Mouse (Mus musculus): ENCODE data around the gene 6330409D20Rik.

Gene 6330409D20Rik

DNA sequence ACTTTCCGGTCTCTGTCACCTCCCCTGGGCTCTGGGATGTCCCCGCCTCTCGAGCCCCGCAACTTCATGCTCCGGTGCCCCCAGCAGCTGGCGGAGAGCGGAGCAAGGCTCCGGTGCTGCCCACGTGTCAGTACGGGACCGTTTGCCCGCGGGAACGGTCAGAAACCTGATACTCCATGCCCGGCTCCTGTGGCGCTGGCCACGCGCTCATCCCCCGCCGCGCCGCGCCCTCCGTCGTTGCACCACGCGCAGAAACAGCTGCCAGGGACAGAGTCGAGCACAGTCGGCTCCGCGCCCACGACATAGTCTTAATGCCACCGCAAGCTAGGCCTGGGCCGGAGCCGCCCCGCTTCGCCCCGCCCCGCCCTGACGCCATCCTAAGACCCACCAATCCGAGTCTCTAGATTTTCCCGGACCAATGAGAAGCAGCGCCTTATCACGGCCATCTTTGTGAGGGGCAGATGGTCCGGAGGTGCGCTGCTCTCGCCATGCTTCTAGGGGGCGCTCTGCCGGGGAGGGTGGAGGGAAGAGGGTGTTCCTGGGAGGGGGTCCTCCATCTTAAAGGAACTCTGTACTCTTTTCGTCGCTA lies 46.9 kb downstream of the 6330409D20Rik start:
- DNase-seq = peak; percentile 96 to 98

DNA sequence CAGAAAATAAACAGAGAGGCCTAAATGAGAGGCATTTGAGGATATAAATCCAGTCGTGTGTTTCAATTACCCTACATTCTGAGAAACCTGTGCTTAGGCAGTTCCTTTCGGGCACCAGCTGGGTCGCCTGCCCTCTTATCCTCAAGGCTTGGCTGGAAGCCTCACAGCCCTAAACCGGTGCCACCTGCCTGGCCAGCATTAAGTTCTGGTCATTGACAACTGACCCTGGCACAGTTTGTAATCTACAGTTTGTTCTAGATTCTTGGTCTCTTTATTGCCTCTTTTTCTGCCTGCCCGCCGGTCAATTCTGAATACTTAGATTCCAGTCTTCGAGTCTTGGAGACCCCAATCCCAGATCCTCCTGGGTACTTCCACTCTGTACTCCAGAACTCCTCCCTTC lies 47.5 kb downstream of the 6330409D20Rik start:
- DNase-seq = peak; percentile 36 to 57

DNA sequence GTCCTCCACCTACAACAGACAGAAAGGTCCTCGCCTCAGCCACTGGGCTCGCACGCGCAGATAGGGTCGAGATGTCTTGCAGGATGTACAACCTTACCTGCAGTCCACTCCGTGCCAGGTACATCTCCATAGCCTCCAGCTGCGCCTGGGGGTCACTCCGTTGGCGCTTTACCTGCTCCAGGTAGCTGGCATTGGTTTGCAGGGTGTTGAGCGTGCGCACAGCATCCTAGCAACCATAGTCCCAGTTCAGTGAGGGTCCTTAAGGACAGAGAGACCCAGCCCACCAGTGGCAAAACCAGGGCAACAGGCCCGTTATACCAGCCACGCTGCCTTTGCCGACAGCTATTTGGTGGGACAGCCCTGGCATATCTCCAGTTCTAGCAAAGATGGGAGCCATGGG lies 48.3 kb downstream of the 6330409D20Rik start:
- DNase-seq = no peak

DNA sequence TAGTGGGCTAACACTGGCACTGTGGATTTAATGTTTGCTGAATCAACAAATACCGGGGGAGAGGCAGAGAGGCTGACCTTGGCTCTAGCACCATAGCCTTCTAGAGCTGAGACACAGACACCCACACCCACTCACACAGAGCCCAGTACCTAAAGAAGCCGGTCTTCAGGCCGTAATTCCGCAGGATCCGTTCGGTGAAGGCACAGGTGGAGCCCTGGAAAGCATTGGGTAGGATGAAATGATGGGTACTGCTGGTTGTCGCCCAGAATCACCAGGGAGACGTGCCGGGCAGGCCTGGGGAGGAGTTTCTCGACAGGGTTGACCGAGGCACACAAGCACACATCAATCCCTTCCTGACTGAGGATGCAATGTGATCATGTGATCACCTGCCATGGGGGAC lies 49.8 kb downstream of the 6330409D20Rik start:
- DNase-seq = no peak

DNA sequence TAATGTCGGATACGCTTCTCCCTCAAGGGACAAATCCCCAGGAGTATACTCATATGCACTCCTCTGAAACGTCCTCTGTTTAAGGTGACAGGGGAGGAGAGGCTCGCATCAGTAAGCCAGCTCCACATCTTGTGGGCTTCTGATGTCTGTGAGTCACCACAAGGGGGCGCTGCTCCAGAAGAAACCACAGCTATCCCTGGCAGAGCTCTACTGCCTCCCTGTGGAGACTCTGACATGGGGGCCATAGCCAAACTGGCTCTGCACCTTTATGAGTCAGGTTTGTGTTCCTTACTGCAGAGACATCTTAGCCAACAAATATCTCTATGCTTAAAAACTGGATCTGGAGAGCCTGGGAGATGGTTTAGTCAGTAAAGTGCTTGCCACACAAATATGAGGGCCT lies 51.4 kb downstream of the 6330409D20Rik start:
- peak; percentile 95 to 96 for DNase-seq

DNA sequence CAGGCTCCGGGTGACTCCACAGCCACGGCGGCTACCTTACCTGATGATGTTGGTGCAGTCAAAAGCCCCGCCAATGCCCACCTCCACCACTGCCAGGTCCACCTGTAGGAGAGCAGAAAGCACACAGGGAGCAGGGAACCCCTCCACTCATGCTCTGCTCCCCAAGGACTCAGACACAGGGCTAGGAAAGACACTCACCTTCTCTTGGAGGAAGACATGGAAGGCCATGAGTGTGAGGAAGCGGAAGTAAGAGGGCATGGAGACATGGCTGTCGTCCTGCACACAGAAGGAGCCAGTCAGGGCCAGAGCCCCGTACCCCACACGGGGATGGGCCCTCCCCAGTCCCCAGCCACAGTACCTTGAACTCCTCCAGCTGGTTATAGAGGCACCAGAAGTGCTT lies 53.3 kb downstream of the 6330409D20Rik start:
- DNase-seq = no peak

DNA sequence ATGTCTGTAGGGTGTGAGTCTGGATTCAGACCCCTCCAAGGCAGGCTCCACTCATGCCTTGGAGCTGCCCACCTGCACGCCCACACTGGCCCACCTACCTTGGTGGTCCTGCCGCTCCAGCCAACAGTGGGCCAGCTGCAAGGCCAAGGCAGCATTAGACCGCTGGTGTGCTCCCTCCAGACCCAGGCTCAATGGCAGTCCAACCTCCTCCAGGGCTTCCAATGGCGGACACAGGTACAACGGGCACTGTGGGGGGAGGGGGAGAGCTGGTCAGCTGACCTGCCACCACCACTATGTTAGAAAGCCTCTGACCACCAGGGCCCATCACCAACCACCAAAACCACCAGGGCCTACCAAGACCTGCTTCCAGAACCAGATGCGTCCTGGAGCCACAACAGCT lies 54.2 kb downstream of the 6330409D20Rik start:
- DNase-seq = no peak

DNA sequence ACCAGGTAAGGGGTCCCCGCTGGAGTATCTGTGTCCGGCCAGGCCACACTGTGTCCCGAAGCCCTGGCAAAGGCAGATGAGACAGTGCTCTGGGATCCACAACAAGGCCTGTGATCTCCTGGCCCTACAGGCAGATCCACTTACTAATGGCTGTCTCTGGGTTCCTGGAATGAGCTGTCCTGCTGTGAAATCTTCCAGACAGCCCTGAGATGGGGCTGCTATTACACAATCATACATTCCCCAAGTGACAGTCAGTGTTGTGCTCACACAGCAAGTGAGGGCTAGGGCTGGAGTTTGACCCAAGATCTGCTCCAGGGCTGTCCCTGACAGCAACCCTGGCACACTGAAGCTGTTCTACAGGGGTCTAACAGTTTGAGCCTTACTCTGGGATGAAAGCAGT lies 55.0 kb downstream of the 6330409D20Rik start:
- DNase-seq = no peak

DNA sequence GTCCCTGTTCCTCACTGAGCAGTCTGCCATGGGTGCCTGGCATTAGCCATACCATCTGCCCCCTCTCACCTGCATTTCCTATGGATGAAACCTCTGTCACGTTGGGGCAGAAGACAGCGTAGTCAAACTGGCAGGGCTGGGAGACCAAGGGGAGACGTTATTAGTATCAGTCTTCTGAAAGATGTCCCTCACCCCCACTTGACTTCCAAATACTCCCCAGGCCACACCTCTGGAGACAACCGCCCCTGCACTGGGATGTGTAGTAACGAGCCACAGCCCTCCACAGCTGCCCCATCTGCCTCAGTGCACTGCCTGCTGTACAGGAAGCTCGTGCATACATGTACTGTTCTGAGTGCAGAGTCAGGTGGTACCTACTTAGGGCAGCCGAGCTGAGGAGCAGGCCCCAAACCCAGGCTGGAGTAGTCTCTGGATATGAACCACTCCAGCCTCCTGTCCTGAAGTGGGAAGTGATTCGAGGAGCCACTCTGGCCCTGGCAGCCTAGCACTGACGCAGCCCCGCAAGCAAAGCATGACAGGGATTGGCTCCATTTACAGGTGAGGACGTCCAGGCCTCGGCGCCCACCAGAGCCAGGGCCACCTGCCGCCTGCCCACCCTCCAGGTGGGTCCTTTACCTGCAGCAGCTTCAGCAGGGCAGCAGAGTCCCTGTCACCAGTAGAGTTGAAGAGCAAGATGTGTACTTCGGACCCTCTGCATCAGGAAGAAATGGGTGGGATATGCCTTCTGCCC lies 56.0 kb downstream of the 6330409D20Rik start:
- no peak for DNase-seq

DNA sequence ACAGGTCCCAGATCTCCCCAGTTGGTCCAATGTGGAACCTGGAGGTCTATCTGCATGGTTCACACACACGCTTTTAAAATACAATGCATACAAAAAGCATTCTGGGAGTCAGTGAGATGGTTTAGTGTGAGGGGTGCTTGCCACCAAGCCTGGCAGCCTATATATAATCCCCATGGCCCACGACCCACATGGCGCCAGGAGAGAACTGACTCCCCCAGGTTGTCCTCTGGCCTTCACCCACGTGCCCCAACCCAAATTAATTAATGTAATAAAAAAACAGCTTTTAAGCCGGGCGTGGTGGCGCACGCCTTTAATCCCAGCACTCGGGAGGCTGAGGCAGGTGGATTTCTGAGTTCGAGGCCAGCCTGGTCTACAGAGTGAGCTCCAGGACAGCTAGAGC lies 57.1 kb downstream of the 6330409D20Rik start:
- DNase-seq = no peak

DNA sequence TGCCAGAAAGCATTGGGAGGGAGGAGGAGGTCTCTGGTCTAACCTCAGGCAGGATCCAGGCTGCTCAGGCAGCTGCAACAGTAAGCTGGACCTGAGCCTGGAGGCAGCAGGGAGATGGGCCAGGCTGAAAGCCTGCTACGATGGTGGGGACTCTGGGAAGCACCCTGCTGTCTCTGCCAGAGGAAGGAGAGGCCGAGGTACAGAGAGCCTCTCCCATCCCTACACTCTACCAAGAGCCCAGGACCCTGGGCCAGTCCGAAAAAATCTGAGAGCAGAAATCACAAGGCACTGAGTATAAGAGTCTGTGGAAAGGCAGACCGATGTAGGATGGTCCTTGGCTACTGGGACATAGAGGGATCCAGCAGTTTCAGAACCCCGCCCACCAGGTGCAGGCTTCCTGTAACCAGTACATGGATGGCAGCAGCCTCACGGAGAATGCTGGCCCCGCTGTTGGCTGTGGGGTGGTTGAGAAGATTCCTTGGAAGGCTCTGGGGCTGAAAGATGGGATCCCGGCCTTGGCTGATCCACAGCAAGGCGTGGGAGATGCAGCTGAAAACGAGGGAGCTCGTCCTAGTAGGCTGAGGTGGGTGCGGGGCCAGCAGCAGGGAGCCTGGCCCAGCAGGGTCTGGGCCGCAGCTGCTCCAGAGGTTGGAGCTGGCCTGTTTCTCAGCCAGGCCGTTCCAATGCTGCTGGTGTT lies 57.9 kb downstream of the 6330409D20Rik start:
- no peak for DNase-seq

Measured in kidney, postnatal 4 days (tissue).